Mouse (Mus musculus) layer of hippocampus, postnatal 25 days (tissue): Measurements from ENCODE around the gene Tlr6. TPM values are rescaled to one million over a fixed set of nuclear protein-coding genes. Genes with fewer than 3 reads are reported as not detected.

ENCODE experiments used
- DNase-seq, 2 experiments: peaks; one replicate each; pipeline ENCODE4 v3.0.0; 2022; ENCODE audit warnings: mixed read lengths in 2 of 2, low spot score in 1 of 2; ENCODE audit errors: extremely low spot score in 1 of 2
- microRNA-seq, 2 experiments: library from miRNA; unstranded; fragments of <30 nt; microRNA quantifications; one replicate each; pipeline ENCODE4 v1.2.0; 2021
- total RNA-seq, 2 experiments: library from RNA; stranded (reverse); gene quantifications; 2 replicates each; pipeline ENCODE4 v1.2.3; 2021

Tlr6 gene
- total RNA-seq, 2 experiments from 2014 or later, result 0.39 to 1.1 TPM

- DNase-seq, result no peak
Observed at GRCm38 (mm10) chr5:64932775-64933174, 27.1 kb downstream of the Tlr6 start.

- DNase-seq, result no peak
Observed at GRCm38 (mm10) chr5:64932215-64932614, 27.7 kb downstream of the Tlr6 start.

- no peak for DNase-seq
Observed at GRCm38 (mm10) chr5:64922891-64923381, 37.0 kb downstream of the Tlr6 start.

GRCm38 (mm10) chr5:64918616-64919597 is 41.0 kb downstream of the Tlr6 start:
- no peak for DNase-seq

- no peak for DNase-seq
Observed at GRCm38 (mm10) chr5:64917721-64918120, 42.2 kb downstream of the Tlr6 start.

GRCm38 (mm10) chr5:64917161-64917560 is 42.7 kb downstream of the Tlr6 start:
- DNase-seq, result no peak

GRCm38 (mm10) chr5:64908585-64909284 is 51.2 kb downstream of the Tlr6 start:
- no peak for DNase-seq

- DNase-seq, result no peak
Observed at GRCm38 (mm10) chr5:64907906-64908305, 52.0 kb downstream of the Tlr6 start.

GRCm38 (mm10) chr5:64905516-64906271 is 54.2 kb downstream of the Tlr6 start:
- DNase-seq, result no peak

Small RNA genes lying within 50 kb of the gene (microRNA-seq; reads per million reads assigned to microRNA genes)
- 84.7 to 119 reads per million in 2 experiments for gene Mir574

Other genes with a start within 250 kb of the Tlr6 start
- gene Klf3, start 156.7 kb downstream of the Tlr6 start, total RNA-seq, result 10 to 100 TPM; 50.0 to 56.1 TPM
- under 1 TPM; 0.26 to 0.32 TPM for gene Tlr1, start 26.5 kb downstream of the Tlr6 start, total RNA-seq
- gene Fam114a1, start 10.0 kb upstream of the Tlr6 start, total RNA-seq, result 1 to 10 TPM; 5.2 to 5.8 TPM
- gene Tmem156, start 132.0 kb upstream of the Tlr6 start, total RNA-seq, result under 1 TPM; 0.40 to 0.69 TPM
- gene Klhl5, start 147.4 kb upstream of the Tlr6 start, total RNA-seq, result 10 to 100 TPM; 63.6 to 69.3 TPM
- gene Wdr19, start 239.6 kb upstream of the Tlr6 start, total RNA-seq, result 10 to 100 TPM; 17.8 to 23.4 TPM